Mouse (Mus musculus) v-Abl transformed pro-B cells (cell line): Measurements from ENCODE around the gene Cep85l.

Experiments used
- in situ Hi-C, 2 experiments: fragments of 400-800 bp; cut with MboI; formaldehyde crosslinking; loops; one replicate each; pipeline ENCODE4 v1.15.1; 2025; ENCODE audit not compliant: unreplicated experiment in 2 of 2

Gene Cep85l

DNA sequence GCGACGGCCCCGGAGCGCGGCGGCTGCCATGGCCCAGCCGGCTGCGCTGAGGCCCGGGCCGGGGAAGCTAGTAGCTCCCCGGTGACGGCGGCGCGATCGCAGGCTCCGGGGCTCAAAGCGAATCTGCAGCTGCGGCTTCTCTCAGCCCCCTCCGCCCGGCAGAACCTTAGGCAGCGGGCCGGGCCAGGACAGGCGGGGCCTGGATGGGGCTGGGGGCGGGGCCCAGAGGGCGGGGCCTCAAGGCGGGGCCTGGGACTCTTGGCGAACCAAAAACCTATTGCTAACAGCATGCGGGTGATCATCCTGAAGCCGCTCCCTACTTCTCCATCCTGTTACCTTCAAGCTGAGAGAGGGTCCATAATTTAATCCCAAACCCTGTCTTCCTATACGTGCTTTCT is at the start of gene Cep85l:
TSS of gene Cep85l (minus strand) at position 239 of the 398 bp plus-strand sequence.
- in situ Hi-C loops, result loop anchor here in 1 of 2 experiments (10.0 kb wide), 1 partner anchor 235 kb away; no protein-coding TSS in a partner anchor

- in situ Hi-C loops, result no loop called here
These were observed 49.1 kb upstream of the Cep85l start for GRCm38 (mm10) chr10:53428695-53429447.

DNA sequence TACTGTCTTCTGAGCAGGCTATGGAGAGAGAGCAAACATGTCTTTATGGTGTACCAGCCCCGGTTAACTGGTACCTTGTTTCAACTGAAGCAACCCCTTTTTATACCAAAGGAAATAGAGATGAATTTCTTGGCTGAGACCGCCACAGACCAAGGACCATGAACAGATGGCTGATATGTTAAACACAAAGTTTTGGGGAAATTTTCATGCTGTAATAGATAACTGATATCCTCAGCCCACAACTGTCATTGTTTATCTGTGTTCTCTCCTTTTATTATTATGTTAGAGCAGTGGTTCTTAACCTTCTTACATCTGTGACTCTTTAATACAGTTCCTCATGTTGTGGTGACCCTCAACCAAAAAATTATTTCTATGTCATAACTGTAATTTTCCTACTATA is 46.8 kb upstream of the Cep85l start:
- in situ Hi-C loops, result no loop called here

DNA sequence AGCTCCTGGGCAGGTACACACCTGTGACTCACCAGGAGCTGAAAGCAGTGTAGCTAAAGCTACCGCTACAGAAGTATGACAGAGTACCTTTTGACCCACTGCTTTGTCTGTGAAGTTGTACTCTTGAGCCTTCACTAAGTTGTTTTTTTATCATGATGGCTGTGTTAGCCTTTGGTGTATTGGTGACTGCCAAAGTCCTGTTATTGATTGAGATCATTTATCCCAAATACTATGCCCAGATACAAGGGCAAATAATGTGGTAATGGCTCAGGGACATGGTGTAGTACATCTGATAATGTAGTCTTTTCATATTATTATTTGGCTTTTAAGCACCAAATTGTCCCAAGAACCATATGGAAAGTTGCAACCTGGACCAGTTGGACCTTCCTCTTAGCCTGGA is 43.3 kb upstream of the Cep85l start:
- in situ Hi-C loops, result no loop called here

- in situ Hi-C loops, result no loop called here
These were observed 42.5 kb upstream of the Cep85l start for GRCm38 (mm10) chr10:53422206-53422605.

GRCm38 (mm10) chr10:53421613-53422012 is 41.9 kb upstream of the Cep85l start:
- in situ Hi-C loops, result no loop called here

DNA sequence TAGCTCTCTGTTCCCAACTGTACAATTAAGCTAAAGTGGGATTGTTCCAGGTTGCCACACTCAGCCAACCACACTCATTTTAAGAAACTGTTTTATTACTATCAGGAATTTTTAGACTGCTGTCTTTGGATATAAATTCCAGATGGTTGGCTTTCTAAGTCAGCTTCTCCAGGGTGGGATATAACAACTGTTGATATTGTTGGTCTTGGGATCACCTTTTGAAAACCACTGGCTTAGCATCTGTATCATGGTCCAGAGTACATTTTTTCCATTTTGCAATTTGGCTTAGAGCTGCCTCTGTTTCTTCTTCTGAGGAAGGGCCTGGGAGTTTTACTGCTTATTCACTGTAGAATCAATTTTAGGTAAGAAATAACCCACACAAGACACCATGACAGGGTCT is 40.3 kb upstream of the Cep85l start:
- in situ Hi-C loops, result no loop called here

- in situ Hi-C loops, result no loop called here
These were observed 39.6 kb upstream of the Cep85l start for GRCm38 (mm10) chr10:53419139-53419935.

DNA sequence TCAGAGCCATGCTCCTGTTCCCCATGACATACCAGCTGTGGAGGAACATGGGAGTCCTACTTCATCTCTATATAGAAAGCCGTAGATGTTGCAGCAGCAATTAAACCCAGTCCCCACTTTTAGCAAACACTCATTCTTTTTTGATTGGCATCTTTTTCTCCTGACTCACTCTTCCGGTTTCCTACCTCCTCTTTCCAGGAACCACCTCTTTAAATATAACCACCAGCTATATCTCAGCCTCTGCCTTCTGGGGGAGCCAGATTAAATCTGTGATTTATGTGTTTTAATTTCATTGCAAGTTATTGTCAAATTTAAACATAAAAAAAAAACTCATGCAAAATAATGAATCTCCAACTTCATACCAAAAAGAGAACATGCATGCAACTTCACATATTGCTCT is 37.3 kb upstream of the Cep85l start:
- in situ Hi-C loops, result no loop called here

- in situ Hi-C loops, result no loop called here
These were observed 36.5 kb upstream of the Cep85l start for GRCm38 (mm10) chr10:53416152-53416712.

- in situ Hi-C loops, result no loop called here
These were observed 35.5 kb upstream of the Cep85l start for GRCm38 (mm10) chr10:53415252-53415651.

- in situ Hi-C loops, result no loop called here
These were observed 34.6 kb upstream of the Cep85l start for GRCm38 (mm10) chr10:53414092-53415085.

DNA sequence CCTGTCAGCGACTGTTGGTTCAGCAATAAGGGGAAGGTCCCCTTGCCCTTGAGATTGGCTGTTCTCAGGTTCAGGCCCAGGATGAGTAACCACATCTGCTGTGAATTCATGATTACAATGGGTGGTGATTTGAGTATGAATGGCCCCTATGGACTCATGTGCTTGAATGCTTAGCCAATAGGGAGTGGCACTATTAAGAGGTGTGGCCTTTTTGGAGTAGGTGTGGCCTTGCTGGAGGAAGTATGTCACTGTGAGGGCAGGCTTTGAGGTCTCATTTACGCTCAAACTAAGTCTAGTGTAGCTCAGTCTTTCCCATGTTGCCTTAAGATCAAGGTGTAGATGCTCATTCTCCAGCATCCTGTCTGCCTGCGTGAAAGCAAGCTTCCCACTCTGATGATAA is 33.2 kb upstream of the Cep85l start:
- in situ Hi-C loops, result no loop called here

GRCm38 (mm10) chr10:53412165-53412564 is 32.4 kb upstream of the Cep85l start:
- in situ Hi-C loops, result no loop called here

DNA sequence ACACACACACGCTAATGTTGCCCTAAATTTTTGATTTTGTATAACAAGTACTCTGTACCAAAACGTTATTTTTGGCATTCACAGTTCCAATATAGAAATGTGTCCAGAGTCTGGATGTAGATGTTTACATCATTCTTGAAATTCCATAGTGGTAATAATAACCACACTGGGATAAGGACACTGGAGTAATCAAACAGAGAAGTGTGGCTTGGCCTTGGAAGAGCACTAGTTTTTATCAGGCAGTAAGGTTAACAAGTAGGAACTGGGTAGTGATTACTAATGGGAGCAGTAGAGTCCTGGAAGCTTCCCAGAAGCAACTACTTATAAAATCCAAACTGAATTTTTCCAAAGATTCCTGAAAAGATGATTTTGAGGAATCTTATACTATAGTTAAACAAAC is 31.1 kb upstream of the Cep85l start:
- in situ Hi-C loops, result no loop called here

DNA sequence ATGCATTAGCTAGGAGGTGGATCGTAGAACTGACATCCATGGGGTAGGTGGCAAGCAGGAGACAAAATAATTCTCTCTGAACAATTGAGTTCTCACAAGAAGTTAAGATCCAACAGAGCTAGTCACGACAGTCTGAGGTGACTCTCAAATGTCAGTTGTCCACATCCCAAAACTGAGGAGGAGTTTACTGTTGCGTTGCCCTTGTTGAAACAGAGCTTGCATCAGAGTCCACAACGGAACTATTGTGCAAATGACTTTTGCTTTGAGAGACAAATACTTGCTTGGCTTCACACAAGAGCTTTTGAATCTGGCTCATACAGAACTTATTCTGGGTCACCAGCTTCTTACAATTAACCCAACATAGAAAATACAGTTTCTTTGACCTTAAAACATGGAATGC is 27.7 kb upstream of the Cep85l start:
- in situ Hi-C loops, result no loop called here

DNA sequence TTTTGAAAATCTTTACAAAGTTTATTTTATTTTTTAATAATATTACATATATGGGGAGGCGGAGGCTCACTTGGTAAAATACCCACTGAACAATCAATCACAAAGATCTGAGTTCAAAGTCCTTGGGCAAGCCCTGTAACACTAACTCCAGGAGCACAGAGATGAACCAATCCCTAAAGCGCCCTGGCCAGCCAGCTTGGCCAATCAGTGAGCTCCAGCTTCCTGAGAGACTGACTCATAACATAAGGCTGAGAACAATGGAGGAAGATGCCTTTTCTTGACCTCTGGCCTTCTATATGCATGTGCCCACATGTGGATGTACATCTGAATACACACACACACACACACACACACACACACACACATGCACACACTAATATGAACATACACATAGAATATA is 27.1 kb upstream of the Cep85l start:
- in situ Hi-C loops, result no loop called here

DNA sequence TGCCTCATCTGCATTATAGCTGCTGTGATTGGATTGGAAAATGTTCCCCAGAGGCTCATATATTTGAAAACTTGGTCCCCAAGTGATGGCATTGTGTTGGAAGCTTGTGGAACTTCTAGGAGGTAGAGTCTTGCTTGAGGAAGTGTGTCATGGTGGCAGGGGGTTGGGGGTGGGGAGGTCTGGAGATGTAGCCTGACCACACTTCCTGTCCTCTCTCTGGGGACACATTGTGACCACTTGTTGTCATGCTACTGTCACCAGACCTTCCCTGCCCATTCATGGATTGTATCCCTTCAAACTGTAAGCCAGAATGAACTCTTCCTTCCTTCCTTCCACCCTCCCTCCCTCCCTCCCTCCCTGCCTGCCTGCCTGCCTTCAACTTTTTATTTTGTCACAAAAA is 22.5 kb upstream of the Cep85l start:
- in situ Hi-C loops, result no loop called here

- in situ Hi-C loops, result no loop called here
These were observed 19.3 kb upstream of the Cep85l start for GRCm38 (mm10) chr10:53399053-53399452.

DNA sequence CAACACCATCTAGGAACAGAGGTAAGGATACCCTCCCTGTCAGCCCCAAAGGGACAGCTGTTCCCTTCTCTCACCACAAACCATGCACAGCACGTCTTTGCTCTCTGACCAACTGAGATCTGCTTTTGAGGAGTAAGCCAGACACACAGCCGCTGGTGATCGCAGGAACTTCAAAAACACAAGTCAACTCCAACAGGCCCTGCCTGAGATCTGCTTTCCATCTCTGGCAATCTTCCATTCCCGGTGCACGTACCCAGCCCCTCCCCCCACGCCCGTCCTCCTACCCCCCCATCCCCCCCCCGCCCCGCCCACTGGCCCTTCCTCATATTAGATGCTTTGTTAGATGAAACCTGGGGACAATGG is 18.8 kb upstream of the Cep85l start:
- in situ Hi-C loops, result no loop called here
